Mouse (Mus musculus) retina, postnatal 1 day (tissue): ENCODE measurements around the gene Psd4.

Experiments
- DNase-seq: peaks from one replicate; pipeline ENCODE4 v3.0.0-alpha.2; 2012

The Psd4 gene

DNA sequence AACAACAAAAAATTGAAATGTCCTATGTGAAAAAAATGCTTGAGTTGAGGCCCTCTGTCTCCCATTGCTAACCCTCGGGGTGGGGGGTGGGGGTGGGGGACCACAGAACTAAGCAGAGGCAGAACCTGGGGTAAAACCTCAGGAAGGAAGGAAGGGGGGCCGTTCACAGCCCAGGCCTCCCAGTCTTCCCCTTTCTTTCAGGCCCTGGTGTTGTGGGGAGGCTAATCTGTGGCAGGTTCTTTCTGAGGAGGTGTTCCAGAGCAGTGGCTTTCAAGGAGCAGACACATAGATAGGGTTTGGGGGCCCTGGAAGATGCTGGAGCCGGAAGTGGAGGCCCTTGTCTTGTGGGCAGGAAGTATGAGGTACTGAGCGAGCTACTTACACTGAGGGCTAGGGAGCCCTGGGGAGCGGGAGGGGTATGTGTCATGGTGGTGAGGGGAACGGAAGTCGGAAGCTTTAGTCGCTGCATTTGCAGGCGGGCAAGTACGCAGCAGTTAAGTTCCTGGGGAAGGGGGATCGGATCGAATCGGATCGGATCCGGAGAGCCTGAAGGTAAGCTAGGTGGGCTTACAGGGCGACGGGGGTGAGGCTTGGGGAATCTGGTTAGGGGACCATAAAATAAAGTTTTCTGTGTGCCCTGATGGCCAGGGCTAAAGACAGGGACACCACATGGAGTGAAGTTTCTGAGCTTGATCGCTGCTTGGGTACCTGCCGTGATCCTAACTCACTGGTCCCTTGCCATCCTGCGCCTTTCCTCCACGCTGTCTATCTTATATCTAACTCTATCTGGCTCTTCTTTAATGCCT, 19.0 kb downstream of the Psd4 start:
- no peak for DNase-seq

DNA sequence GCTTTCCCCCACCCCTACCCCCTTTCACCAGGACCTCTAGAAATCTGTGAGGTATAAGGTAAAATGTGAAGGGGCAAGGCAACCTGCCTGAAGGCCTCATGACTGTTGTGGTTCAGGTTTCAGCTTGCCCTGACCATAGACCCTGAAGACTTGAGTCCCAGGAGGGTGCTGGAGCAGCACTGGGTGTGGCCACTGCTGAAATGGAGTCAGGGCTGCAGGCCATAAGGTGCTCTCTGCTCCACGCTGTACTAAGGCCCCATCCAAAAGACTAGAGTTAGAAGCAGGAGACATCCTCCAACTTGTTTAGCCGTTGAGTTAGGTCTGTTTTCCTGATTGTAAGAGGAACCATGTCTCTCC, 19.6 kb downstream of the Psd4 start:
- DNase-seq: no peak

DNA sequence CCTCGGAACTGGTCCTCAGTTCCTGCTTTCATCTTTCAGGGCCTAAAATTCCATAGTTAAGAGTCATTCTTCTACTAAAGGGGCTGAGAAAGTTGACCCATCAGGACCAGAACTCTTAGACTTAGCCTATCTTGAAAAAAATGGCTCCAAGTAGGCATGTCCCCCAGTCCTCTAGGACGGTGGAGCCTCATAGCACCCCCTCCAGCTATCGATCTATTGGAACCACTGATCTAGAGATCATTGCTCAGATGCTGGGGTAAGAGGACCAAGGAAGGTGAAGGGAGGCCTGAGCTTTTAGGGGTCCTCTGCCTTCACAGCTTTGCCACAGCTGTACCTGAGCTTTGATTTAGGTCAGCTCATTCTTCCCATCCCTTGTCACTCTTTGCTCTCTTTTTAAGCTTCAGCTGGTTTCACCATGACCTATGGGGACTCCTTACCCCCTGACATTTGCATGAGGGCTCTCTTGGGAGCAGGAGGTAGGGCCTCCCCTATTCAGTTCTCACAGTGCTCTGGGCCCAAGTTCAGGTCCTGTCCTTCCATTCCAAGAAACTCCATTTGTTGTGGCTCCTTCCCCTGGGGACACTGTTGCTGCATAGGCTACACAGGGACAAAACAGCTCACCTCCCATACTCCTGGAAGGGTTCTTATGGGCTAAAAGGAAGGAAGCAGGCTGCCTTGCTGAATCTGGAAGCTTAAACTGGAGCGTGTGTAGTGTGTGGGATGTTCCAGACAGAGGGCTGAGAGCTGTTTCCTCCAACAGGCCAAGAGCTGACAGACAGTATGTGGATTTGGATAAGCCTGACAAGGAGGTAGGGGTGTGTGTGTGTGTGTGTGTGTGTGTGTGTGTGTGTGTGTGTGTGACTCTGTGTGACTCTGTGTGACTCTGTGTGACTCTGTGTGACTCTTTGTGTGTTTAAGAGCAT, 20.2 kb downstream of the Psd4 start:
- no peak for DNase-seq

DNA sequence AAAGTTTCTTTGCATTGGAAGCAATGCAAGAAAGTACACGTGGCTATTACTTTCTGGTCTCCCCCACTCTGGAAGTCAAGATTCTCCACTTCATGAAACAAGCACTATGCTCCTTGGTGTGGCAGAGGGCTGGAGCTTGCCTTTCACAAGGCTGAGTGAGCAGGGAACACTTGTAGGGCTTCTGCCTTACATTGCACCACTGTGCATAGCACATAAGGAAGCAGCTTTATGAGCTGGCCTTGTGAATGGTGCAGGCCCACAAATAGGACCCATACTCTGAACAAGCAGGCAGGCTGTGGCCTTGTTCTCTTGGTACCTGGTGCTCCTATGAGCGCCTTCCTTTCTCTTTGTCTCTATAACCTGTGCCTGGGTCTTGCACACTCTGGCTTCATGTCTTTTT, 25.9 kb downstream of the Psd4 start:
- no peak for DNase-seq

DNA sequence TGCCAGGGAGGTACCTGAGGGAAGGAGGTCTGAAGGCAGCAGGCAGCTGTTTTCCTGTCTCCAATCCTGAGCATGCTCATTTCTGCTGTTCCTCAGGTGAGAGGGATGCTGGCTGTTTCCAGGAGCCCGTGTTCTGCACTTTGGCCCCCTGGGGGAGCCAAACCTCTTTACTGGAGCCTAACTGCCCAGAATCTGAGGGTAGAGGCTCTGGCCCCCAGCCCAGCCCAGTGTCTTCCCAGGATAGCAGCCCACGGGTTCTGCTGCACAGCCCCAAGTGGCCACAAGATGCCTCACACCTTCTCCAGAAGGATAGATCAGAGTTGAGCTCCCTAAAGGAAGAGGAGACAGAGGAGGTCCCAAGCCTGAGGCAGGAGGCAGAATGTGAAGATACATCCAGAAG, 29.7 kb downstream of the Psd4 start:
- DNase-seq: peak; percentile 16

DNA sequence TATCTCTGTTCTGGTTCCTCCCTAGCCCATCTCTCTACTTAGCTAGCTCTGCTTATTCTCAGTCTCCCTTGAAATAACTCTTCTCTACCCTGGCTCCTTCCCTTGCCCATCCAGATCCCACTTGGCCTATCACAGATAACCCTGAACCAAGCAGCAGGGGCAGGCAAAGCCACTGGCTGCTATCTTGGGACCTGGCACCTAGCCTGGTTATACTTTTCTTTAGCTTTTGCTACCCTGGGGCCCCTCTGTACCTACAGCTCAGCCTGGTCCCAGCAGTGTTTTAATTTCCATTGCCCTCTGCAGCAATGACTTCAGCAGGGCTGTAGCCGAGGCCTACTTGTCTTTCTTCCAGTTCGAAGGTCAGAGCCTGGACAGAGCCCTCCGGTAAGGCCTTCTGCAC, 33.3 kb downstream of the Psd4 start:
- no peak for DNase-seq

DNA sequence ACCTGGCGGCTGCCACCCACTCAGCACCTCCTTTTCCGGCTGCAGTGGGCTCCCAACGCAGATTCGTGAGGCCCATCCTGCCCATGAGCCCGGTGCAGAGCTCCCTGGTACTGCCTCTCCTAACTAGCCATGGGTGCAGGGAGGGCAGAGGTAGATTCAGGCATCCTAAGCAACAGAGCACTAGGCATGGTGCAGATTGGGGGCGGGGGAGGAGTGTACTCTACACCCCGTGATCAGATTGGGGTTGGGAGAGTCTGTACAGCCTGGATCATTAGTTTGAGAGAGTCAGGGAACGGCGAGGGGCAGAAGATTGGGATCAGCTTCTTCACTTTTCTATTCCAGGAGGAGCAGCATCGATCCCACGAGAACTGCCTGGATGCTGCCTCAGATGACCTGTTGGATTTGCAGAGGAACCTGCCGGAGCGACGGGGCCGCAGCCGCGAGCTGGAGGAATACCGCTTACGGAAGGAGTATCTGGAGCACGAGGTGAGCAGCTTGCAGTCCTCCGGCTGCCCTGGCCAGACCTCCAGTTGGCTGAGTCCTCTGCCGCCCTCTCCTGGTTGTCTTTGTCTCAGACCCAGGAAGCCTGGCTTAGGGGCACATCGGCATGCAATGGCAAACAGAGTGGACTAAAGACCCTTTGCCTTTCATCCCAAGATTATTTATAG, 38.1 kb downstream of the Psd4 start:
- peak; percentile 89 for DNase-seq

DNA sequence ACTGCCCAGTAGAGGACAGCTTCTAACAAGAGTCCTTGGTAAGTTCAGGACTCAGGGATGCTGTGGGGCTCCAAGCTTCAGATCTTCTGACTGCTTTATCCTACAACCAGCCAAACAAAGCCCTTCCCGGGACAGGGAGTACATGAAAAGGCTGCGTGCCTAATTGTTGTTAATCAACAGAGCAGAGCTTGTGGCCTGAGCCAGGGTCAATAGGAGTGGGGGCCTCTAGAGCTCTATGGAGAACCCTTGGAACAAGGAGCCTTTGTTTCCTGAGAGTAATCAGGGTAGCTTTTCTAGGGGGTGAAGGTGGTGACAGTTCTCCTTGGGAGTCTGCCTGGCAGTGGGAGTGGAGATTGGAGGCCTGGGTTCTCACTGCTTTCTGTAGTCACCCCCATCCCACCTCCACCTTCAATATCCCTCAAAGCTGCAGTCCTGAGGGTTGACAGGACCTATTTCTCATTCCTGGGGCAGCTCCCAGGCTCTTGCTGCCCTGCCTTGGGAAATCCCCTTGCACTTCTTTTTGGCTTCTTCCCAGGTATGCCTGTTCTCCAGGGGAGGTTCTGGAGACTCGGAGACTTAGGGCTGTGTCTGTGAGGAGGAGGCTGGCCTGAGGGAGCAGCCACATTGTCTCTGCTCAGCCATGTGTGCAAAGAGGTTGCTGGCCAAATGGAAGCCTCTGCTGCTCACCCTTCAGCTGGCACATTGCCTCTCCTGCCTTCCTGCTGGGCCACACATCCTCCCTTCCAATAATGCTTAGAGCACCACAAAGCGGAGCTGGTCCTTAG, 40.5 kb downstream of the Psd4 start:
- DNase-seq: peak; percentile 88

DNA sequence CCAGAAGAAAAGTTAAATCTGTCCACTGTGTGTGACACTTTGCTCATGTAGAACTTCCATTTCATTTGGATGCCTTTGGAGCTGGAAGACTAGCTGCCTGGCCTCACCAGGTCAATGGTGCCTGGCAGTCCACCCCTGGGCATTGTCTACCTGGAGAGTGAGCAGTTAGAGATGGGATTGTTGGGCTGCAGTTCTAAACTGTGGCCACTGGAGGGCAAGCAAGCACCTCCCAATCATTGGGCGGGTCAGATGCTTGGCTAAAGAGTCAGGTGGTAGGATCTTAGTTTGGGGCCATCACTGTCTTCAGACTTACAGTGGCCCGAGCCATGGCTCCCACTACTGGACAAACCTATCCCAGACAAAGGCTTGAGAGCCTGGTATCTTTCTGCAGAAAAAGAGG, 41.8 kb downstream of the Psd4 start:
- peak; percentile 84 for DNase-seq

DNA sequence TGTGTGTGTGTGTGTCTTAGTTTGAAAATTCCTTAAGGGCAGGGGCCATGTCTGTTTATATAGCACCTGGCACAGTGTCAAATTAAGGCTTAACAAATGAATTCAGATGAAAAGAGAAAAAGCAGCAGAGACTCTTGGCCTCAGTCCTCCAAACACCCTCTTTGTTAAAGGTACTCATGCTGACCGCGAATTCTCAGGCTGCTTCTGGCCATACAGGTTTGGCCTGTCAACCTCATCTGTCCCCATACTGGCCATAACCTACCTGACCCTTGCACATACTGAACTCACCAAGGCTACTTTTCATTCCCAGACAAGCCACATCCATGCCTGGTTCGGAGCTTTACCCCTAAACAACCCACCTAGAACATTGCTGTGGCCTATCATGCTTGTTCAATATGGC, 45.8 kb downstream of the Psd4 start:
- no peak for DNase-seq

DNA sequence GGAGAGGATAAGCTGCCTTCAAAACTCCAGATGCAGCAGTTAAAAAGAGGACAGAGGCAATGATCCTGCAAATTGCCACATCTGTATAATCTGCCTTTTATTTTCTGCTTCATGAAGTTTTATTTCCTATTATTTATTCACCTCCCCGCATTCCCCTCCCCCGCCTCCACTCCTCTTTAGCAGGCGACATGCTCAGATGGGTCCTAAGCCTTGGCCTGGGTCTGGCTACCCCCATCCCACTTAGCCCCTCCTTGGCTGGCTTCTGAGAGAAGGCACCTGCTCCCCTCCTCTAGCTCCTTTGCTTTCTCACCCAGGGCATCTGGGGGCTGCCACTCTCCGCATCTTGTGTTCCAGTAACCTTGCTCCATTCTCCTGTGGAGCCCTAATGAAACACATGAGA, 46.3 kb downstream of the Psd4 start:
- no peak for DNase-seq

DNA sequence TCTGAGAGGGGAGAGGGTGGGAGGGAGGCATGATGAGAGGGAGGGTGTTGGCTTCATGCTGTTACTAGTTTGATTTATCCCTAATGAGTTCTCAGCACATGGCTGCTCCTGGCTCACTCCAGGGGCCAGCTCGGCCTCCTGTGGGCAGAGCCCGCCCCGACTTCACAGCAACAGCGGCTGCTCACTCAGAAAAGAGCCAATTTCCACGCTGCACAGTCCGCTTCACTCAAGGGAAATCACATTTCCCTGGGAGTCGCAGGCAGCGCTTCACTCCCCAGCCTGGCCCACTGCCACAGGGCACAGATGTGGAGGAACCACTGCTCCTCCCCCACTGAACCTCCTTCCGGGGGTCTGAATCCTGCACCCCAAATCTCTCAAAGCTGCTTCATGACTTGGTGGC, 49.3 kb downstream of the Psd4 start:
- peak; percentile 51 for DNase-seq

DNA sequence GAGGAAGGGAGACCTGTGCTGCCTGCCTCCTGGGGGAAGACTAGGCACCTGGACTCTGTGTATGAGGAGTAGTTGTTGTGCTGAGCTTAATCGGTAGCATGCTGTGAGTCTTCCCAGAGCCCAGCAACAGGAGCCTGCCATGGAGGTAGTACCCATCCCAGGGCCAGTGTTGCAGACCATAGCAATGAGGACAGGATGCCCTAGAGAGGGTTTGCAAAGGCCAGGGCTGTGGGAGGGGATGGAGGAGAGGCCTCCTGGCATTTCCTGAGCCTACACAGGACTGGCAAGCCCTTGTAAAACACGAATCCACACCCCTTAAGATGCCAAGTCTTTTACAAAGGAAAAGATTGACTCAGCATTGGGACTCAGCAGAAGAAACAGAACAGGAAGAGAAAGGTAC, 49.7 kb downstream of the Psd4 start:
- DNase-seq: no peak

DNA sequence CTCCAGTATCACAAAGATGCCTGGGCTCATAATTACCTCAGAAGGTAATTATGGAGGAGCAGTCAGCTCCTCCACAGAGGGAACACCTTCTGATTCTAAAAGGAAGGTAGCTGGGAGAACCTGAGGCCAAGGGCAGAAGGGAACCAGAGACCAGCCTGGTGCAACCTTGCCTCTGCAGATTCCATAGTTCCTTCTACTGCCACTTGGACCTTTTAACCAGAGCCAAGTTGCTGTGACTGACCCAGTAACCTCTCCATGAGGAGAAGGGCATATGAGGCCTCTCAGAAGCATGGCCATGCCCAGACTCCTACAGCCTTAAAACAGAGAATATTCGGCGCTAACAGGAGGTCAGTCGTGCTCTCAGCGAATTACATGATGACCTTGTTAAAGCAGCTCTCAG, 50.2 kb downstream of the Psd4 start:
- DNase-seq: no peak

DNA sequence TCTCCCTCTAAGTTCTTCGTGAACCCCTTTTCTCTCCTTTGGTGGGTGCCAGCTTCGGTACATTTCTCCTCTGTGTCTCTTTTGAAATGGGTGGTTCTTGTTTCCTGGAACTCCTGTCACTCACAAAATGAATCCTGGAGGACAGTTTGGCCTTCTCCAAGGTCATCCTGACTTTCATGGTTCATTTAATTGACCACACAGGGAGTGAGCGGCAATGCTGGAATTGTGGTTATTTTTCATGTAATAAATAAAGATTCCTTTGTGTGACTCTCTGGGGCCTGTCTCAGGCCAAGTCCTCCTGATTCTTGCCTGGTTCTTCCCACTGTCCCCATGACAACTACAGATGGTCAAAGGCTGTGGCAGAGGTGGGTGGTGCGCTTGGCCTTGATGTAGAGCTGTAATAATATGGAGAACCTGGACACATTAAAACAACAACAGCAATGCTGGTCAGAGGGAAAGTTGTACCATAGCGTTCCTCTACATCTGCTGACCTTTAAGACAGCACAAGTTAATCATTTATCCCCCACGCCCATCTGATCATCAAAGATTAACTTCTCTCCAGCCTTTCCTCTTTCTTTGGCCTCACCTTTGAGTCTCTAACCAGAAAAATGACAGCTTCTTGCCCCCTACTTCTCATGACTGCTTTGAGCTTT, 54.0 kb downstream of the Psd4 start:
- DNase-seq: no peak

DNA sequence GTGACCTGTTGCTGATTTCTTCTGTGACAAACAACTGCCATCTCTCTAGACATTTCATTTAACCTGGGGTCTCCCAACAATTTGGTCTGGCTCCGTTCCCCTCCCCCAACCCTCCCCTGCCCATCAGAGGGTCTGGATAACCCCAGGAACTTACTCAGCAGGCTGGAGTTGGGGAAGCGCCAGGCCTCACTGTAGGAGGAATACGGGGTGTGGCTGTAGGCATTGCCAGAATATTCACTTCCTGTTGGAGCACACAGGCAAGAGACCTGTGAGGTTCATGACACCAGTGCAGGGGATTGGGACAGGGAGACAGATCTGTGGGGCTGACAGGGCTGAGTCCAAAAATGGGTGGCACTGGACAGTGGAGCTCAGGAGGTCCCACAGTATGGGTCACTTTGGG, 55.4 kb downstream of the Psd4 start:
- DNase-seq: no peak

DNA sequence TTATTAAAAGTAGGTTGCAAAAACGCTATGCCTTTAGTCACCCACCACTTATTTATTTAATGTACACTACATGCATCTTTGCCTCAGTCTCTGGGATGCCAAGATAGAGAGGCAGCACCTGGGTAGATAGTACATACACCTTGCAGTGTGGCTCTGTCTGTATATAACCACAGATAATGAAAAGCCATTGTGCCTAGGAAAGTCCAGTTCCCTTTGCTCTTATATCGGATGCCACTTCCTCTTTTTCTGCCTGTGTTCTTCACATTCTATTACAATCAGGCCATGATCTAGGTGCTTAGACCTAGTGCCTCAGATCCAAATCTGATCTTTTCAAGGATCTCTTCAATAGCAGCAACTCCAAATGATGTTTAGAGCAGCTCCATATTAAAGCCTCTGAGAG, 58.2 kb downstream of the Psd4 start:
- no peak for DNase-seq

DNA sequence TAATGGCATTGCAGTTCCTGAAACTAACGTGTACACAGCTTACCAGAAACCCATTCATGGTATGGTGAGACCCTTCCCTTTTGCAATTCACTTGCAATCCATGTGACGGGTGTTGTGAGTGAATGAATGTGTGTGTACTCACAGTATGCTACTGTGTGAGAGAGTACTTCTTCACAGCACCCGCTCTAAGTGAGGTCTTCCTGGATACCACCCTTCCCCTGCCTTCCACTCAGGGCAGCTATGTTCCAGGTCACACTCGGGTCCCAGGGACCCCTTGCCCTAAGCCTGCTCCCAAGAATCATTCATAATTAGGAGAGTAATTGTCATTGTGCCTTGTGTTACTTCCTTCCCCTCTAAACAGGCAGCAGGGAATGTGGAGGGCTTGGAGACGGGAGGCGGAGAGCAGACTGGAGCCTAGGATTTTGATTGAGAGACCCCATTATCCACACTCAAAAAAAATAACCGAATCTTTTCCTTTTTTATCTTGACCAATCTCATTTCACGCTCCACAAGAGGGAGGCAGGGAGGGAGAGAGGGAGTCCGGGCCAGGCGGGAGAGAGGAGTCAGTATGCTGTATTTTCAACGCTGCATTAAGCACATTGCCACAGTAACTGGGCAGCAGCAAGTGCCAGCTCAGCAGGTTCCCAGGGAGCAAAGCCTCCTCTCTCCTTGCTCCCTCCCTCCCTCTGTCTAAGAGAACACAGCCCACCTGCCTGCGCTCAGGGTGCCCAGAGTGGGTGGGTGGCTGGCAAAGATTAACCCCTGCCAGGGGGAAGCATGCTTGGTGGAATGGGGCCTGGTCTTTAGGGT, 60.7 kb downstream of the Psd4 start:
- peak; percentile 61 for DNase-seq

DNA sequence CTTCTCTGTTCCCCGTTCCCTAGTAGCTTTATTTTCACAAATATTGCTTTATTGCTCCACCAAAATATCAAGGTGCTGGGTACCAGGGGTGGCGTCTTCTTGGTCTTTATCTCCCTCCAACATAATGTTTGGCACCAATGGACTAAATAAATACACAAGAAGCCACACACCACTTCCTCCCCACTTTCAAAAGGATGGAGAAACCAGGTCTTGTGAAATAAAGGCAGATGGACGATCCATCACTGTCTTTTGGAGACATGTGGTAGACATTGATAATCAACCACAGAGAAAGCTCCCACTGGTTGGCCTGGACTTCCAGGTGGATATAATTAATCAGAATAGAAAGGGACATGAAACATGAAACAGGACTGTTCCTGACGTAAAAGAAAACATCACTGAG, 62.4 kb downstream of the Psd4 start:
- no peak for DNase-seq

DNA sequence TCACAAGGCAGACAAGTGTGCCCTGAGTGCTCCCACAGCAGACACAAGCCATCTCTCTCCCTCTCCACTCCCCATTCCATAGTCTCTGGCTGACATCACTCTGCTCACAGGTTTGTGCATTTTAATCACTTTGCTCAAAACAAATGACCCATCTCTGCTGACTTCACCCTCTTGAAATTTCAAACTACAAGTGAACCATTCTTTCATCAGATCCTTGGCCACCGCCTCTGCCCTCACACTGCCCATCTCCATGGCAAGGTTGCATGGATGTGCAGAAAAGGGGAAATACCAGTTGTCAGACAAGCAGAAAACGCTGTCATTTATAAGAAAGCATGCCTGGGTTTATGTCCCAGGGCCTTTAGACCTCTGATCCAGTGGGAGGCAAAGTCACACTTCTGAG, 67.3 kb downstream of the Psd4 start:
- no peak for DNase-seq

DNA sequence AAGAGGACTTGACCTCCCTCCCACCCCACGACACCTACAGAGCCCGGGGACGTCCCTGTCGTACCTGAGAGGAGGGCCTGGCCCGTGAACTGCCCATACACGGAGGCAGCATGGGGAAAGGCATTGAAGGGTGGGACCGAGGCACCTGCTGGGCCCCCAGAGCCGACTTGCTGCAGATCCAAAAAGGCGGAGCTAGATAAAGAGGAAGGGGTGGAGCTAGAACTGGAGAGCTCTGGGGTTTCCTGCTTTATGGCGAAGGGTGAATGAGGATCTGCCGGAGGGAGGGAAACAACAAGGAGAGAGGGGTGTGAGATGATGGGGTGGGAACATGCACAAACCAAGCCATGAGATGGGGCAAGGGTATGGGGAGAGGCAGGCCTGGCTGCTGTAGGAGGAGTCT, 68.3 kb downstream of the Psd4 start:
- no peak for DNase-seq

DNA sequence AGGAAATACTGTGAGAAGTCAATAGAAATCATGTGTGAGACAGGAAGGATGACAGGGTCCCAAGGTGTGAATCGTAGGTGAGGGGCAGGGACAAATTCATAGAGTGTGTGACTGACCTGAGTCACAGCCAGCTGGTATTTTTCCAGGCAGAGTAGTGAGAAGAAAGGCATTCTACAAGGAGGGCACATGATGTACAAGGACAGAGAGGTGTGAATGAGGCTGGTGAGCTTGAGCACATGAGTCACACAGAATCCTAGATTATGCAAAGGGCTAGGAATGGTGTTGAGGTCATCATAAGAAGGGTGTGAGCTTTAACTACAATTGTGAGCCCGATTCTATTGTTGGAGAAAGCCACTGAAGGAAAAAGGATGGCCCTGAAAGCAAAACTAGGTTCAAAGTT, 72.7 kb downstream of the Psd4 start:
- DNase-seq: no peak
